ENCODE assay signal across 8 mouse cellular contexts in the genomic region with DNA sequence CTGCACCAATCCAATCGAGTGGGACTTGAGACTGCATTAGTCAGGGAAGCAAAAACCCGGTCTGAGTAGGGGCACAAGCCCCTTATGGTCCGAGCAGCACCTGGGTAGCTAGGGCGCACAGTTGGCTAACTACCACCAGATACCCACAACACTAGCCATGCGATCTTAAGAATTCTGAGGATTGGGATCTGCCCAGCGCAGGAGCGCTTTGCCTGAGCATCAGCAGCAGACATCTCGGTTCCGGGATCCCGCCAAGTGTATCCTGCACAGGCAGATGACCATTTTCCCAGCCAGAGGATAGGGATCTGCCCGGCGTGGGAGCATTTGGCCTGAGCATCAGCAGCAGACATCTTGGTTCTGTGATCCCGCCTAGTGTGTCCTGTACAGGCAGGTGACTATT.
A peak's percentile ranks its signal among the peaks of the same experiment; 100 is the strongest.
DNase-seq lines count a peak whose midpoint lies in the region; TF ChIP-seq lines count a peak whose summit lies in the region.
"Not testable (repeated sequence)": the region's sequence is repeated elsewhere in the genome, so short reads cannot be mapped to it uniquely, and the experiment has no call there.

No protein-coding gene starts in this region.

- H3K4me3 ChIP-seq in E14TG2a.4 (replicated peaks; ENCODE audit: low read length): 0 out of 2 replicates have a peak overlapping the region, but pooled peaks have one; percentile 26

- not testable (repeated sequence) for H3K9me3 ChIP-seq in E14TG2a.4 (ENCODE audit: low read length)

- TF ChIP-seq CTCF in E14TG2a.4 (conservative IDR thresholded peaks at IDR 0.05; ENCODE audit: low read length): not testable (repeated sequence)

- intact Hi-C loops in left cerebral cortex, postnatal 36 days (cut with DNase I): not testable (repeated sequence)

- DNase-seq in adrenal gland, postnatal 25 days: peak; percentile 0
- peak; percentile 2 to 15 for DNase-seq in gastrocnemius, postnatal 4 days (ENCODE audit: low spot score in 2 of 2)
- peak; percentile 3 for DNase-seq in kidney, adult 18-20 months
- peak; percentile 2 to 3 for DNase-seq in left cerebral cortex, postnatal 36 days (ENCODE audit: low spot score in 2 of 2)
- DNase-seq in spleen, postnatal 14 days (ENCODE audit: low spot score in 2 of 2): peak; percentile 0 to 7
- peak; percentile 1 to 2 for DNase-seq in thymus, adult 18-20 months
- DNase-seq in thymus, postnatal 4 days: peak; percentile 1

- not testable (repeated sequence) for H3K4me1 ChIP-seq in E14TG2a.4 (replicated peaks; ENCODE audit: low read depth, low read length)

- H3K27me3 ChIP-seq in E14TG2a.4 (ENCODE audit: insufficient read depth, low read length): not testable (repeated sequence)

- H3K36me3 ChIP-seq in E14TG2a.4 (ENCODE audit: insufficient read depth, low read length): not testable (repeated sequence)

Comparison
In these comparisons a context has a peak if more than half of its experiments do, and no peak if none do; other contexts are left out.
1. Peak in every context shown above with its lines: DNase-seq and H3K4me3 ChIP-seq.